Mouse (Mus musculus) kidney, adult 2 months (tissue): ENCODE measurements around the gene Whamm.
A peak's percentile ranks its signal among the peaks of the same experiment; 100 is the strongest.

Experiments used
- CTCF ChIP-seq: fragments of 200-500 bp; conservative IDR thresholded peaks from 2 replicates; pipeline ENCODE4 v1.5.1; 2011; ENCODE audit warnings: low read depth, mild to moderate bottlenecking, control low read depth, low read length, moderate library complexity, mixed read lengths; ENCODE audit not compliant: insufficient read depth, insufficient read length
- POLR2A ChIP-seq: fragments of 200-500 bp; IDR thresholded peaks from one replicate; pipeline ENCODE4 v1.6.1; 2011; ENCODE audit warnings: low read depth, low read length, control low read depth

DNA sequence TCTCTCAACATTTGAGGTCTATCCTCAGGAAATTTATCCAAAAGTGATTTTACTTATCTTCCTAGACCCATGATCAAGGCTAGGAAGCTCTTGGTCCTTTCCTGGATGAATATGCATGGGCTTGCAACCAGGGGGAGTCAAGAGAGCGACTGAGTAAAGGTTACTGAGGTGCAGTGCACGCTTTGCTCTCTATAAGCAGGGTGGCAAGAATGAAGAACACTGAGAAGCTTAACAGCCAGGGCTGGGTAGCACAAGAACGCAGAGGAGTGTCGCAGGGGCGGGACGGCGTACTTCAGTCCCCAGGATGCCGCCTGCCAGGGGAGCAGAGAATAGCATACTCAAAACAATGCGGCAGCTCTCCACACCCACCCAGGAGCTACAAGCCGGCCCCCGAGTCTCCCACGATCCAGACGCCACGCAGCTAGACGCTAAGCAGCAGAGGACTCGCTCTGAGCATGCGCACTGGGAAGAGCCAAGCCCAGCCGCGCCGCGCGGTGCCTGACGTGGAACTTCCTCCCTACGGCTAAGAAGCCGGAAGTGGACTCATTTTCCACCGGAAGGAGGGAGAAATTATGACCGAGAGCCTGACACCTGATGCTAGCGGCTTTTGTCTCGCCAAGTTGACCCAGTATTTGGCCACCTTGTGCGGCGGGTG is 47.9 kb upstream of the Whamm start:
- TF ChIP-seq CTCF (no peak), POLR2A (peak; percentile 78)
